Mouse (Mus musculus) bone marrow macrophage, adult 2 months (primary cell): Measurements from ENCODE around the gene Samd1.

Source experiments
- CTCF ChIP-seq: IDR thresholded peaks from 2 replicates; pipeline ENCODE4 v1.5.1; 2012; ENCODE audit warnings: low read depth, mild to moderate bottlenecking, low read length, moderate library complexity
- POLR2A ChIP-seq: IDR thresholded peaks from 2 replicates; pipeline ENCODE4 v1.6.1; 2012; ENCODE audit warnings: mild to moderate bottlenecking, low read depth, low read length, borderline replicate concordance

DNA sequence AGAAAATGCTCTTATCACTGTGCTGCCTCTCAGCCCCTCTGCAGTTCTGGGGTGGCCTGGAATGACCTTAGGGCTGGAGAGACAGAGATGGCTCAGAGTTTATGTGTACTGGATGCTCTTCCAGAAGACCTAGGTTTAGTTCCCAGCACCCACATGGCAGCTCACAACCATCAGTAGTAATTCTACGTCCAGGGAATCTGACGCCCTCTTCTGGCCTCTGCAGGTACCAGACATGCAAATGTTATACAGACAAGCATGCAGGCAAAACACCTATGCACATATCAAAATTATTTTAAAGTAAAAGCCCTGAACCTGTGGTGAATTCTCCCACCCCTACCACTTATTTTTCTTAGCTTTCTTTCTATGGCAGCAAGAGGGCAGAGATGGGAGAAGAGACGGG lies 49.0 kb downstream of the Samd1 start:
- TF ChIP-seq CTCF (no peak), POLR2A (no peak)
